Mouse (Mus musculus): Measurements from ENCODE around the gene Eif2ak1. TPM values are rescaled to one million over a fixed set of nuclear protein-coding genes. Genes with fewer than 3 reads are reported as not detected.
A peak's percentile ranks its signal among the peaks of the same experiment; 100 is the strongest.
"Not testable (repeated sequence)": the region's sequence is repeated elsewhere in the genome, so short reads cannot be mapped to it uniquely, and the experiment has no call there.

Gene Eif2ak1
- total RNA-seq (2014; rRNA removed) (11.1 and 13.2 TPM in 2 replicates), polyA plus RNA-seq (2012; rRNA removed) (13.1 and 14.0 TPM in 2 replicates)

- TF ChIP-seq POLR2A (IDR thresholded peaks at IDR 0.05; ENCODE audit: extremely low read depth, insufficient read depth, low read length) (peak; percentile 17), CTCF (IDR thresholded peaks at IDR 0.05; ENCODE audit: low read depth, low read length) (peak; percentile 21; the same call in 1 of the 2 replicates)
- peaks cover 21% of the 10 kb centered on the region; the same call in 1 of the 2 replicates for H3K79me2 ChIP-seq (ENCODE audit: control insufficient read depth, insufficient read depth, low read length)
- no peaks in the 10 kb centered on the region for H3K27me3 ChIP-seq (ENCODE audit: control insufficient read depth, insufficient read depth, low read length)
- peak within 1 kb of the TSS; percentile 91 for H3K27ac ChIP-seq (replicated peaks; ENCODE audit: insufficient read depth, low read depth, low read length)
- H3K9ac ChIP-seq (ENCODE audit: low read depth, low read length) = peak within 1 kb of the TSS; percentile 92
- 1% methylated on average over 37 of the region's 37 CpGs for WGBS
- H3K36me3 ChIP-seq (ENCODE audit: control insufficient read depth, insufficient read depth, low read length) = no peaks in the 10 kb centered on the region
- peak within 1 kb of the TSS; percentile 87 for H3K4me3 ChIP-seq (ENCODE audit: insufficient read depth, low read depth, low read length)
- peaks cover 9% of the 10 kb centered on the region for H3K4me1 ChIP-seq (ENCODE audit: control insufficient read depth, insufficient read depth, low read length)
- peak; percentile 81 for DNase-seq (ENCODE audit: extremely low read depth, low read depth, low spot score)
Observed at GRCm38 (mm10) chr5:143817116-143817930, at the start of gene Eif2ak1. Gene Eif2ak1 (plus strand): TSS chr5:143817788.

GRCm38 (mm10) chr5:143781951-143782350, 35.6 kb upstream of the Eif2ak1 start:
- Histone ChIP-seq H3K36me3 (ENCODE audit: control insufficient read depth, insufficient read depth, low read length) (no peaks in the 10 kb centered on the region), H3K4me3 (ENCODE audit: insufficient read depth, low read depth, low read length) (no peak overlapping the region), H3K4me1 (ENCODE audit: control insufficient read depth, insufficient read depth, low read length) (no peaks in the 10 kb centered on the region), H3K27ac (replicated peaks; ENCODE audit: insufficient read depth, low read depth, low read length) (no peak overlapping the region), H3K9ac (ENCODE audit: low read depth, low read length) (no peak overlapping the region), H3K27me3 (ENCODE audit: control insufficient read depth, insufficient read depth, low read length) (no peaks in the 10 kb centered on the region; the same call in 1 of the 2 replicates), H3K79me2 (ENCODE audit: control insufficient read depth, insufficient read depth, low read length) (no peaks in the 10 kb centered on the region)
- TF ChIP-seq CTCF (IDR thresholded peaks at IDR 0.05; ENCODE audit: low read depth, low read length) (no peak), POLR2A (IDR thresholded peaks at IDR 0.05; ENCODE audit: extremely low read depth, insufficient read depth, low read length) (no peak)
- DNase-seq (ENCODE audit: extremely low read depth, low read depth, low spot score) = no peak
- WGBS = 89% methylated on average over 8 of the region's 8 CpGs

- H3K27me3 ChIP-seq (ENCODE audit: control insufficient read depth, insufficient read depth, low read length) = no peaks in the 10 kb centered on the region; the same call in 1 of the 2 replicates
- WGBS = 79% methylated on average over 6 of the region's 6 CpGs
Observed at GRCm38 (mm10) chr5:143785391-143785790, 32.2 kb upstream of the Eif2ak1 start.

GRCm38 (mm10) chr5:143801216-143801615, 16.4 kb upstream of the Eif2ak1 start:
- not testable (repeated sequence) for H3K9ac ChIP-seq (ENCODE audit: low read depth, low read length); H3K27ac ChIP-seq (replicated peaks; ENCODE audit: insufficient read depth, low read depth, low read length); H3K27me3 ChIP-seq (ENCODE audit: control insufficient read depth, insufficient read depth, low read length); H3K79me2 ChIP-seq (ENCODE audit: control insufficient read depth, insufficient read depth, low read length); DNase-seq (ENCODE audit: extremely low read depth, low read depth, low spot score); H3K4me3 ChIP-seq (ENCODE audit: insufficient read depth, low read depth, low read length); H3K4me1 ChIP-seq (ENCODE audit: control insufficient read depth, insufficient read depth, low read length); H3K36me3 ChIP-seq (ENCODE audit: control insufficient read depth, insufficient read depth, low read length)
- 90% methylated on average over 6 of the region's 6 CpGs for WGBS

More at GRCm38 (mm10) chr5:143785391-143785790, 32.2 kb upstream of the Eif2ak1 start:
- no peak overlapping the region for H3K4me3 ChIP-seq (ENCODE audit: insufficient read depth, low read depth, low read length)
- H3K27ac ChIP-seq (replicated peaks; ENCODE audit: insufficient read depth, low read depth, low read length) = no peak overlapping the region
- no peak for DNase-seq (ENCODE audit: extremely low read depth, low read depth, low spot score)
- TF ChIP-seq POLR2A (IDR thresholded peaks at IDR 0.05; ENCODE audit: extremely low read depth, insufficient read depth, low read length) (no peak), CTCF (IDR thresholded peaks at IDR 0.05; ENCODE audit: low read depth, low read length) (no peak)
- no peak overlapping the region for H3K9ac ChIP-seq (ENCODE audit: low read depth, low read length)
- no peaks in the 10 kb centered on the region for H3K4me1 ChIP-seq (ENCODE audit: control insufficient read depth, insufficient read depth, low read length)
- no peaks in the 10 kb centered on the region for H3K79me2 ChIP-seq (ENCODE audit: control insufficient read depth, insufficient read depth, low read length)
- no peaks in the 10 kb centered on the region for H3K36me3 ChIP-seq (ENCODE audit: control insufficient read depth, insufficient read depth, low read length)

- TF ChIP-seq POLR2A (IDR thresholded peaks at IDR 0.05; ENCODE audit: extremely low read depth, insufficient read depth, low read length) (no peak), CTCF (IDR thresholded peaks at IDR 0.05; ENCODE audit: low read depth, low read length) (no peak)
- Histone ChIP-seq H3K4me3 (ENCODE audit: insufficient read depth, low read depth, low read length) (no peak overlapping the region), H3K36me3 (ENCODE audit: control insufficient read depth, insufficient read depth, low read length) (no peaks in the 10 kb centered on the region), H3K79me2 (ENCODE audit: control insufficient read depth, insufficient read depth, low read length) (no peaks in the 10 kb centered on the region), H3K27me3 (ENCODE audit: control insufficient read depth, insufficient read depth, low read length) (no peaks in the 10 kb centered on the region), H3K4me1 (ENCODE audit: control insufficient read depth, insufficient read depth, low read length) (no peaks in the 10 kb centered on the region), H3K27ac (replicated peaks; ENCODE audit: insufficient read depth, low read depth, low read length) (no peak overlapping the region), H3K9ac (ENCODE audit: low read depth, low read length) (no peak overlapping the region)
- DNase-seq (ENCODE audit: extremely low read depth, low read depth, low spot score) = no peak
- WGBS = 89% methylated on average over 18 of the region's 18 CpGs
Observed at GRCm38 (mm10) chr5:143804056-143804765, 13.4 kb upstream of the Eif2ak1 start.

Data from liver, adult 2 months (tissue).